Mouse (Mus musculus) ES-E14 (cell line): ENCODE data around the gene Erf. TPM values are rescaled to one million over a fixed set of nuclear protein-coding genes. Genes with fewer than 3 reads are reported as not detected.

ENCODE experiments used
- DNase-seq: peaks from one replicate; pipeline ENCODE4 v3.0.0-alpha.2; 2013; ENCODE audit warnings: low read depth, low spot score
- H3K27ac ChIP-seq: 2 replicates; pipeline ENCODE4 v1.5.1; 2012; ENCODE audit warnings: low read depth, mild to moderate bottlenecking, low read length, moderate library complexity, mixed read lengths; ENCODE audit not compliant: poor library complexity, insufficient read depth, severe bottlenecking
- H3K36me3 ChIP-seq: 2 replicates; pipeline ENCODE4 v1.6.1; 2012; ENCODE audit warnings: mild to moderate bottlenecking, low read length, moderate library complexity, mixed read lengths; ENCODE audit not compliant: control insufficient read depth, poor library complexity, insufficient read depth, severe bottlenecking
- H3K4me1 ChIP-seq, 2 experiments: fragments of 150-350 bp in 1 of 2; sonication (generic) in 1 of 2; 2 replicates each; pipeline ENCODE4 v1.6.1; 2012; ENCODE audit warnings: low read length in 2 of 2, mild to moderate bottlenecking in 1 of 2, mixed read lengths in 1 of 2; ENCODE audit not compliant: control insufficient read depth in 2 of 2, insufficient read depth in 2 of 2, poor library complexity in 1 of 2
- H3K4me3 ChIP-seq, 2 experiments: fragments of 150-350 bp in 1 of 2; sonication (generic) in 1 of 2; 2 replicates each; pipeline ENCODE4 v1.5.1; 2012; ENCODE audit warnings: low read length in 2 of 2, low read depth in 1 of 2, mild to moderate bottlenecking in 1 of 2, mixed read lengths in 1 of 2; ENCODE audit not compliant: insufficient read depth in 1 of 2, poor library complexity in 1 of 2, severe bottlenecking in 1 of 2
- H3K9ac ChIP-seq: 2 replicates; pipeline ENCODE4 v1.6.1; 2012; ENCODE audit warnings: low read depth, mild to moderate bottlenecking, low read length, mixed read lengths; ENCODE audit not compliant: poor library complexity, insufficient read depth, severe bottlenecking
- H3K9me3 ChIP-seq: fragments of 150-350 bp; sonication (generic); 2 replicates; pipeline ENCODE4 v1.6.1; 2012; ENCODE audit warnings: low read depth, mild to moderate bottlenecking, low read length; ENCODE audit not compliant: control insufficient read depth, insufficient read depth
- CHD2 ChIP-seq: IDR thresholded peaks from 2 replicates; pipeline ENCODE4 v1.6.1; 2014; ENCODE audit warnings: mild to moderate bottlenecking, low read depth, low read length, inconsistent platforms
- HCFC1 ChIP-seq: IDR thresholded peaks from 2 replicates; pipeline ENCODE4 v1.6.1; 2012; ENCODE audit warnings: low read length, inconsistent platforms, borderline replicate concordance; ENCODE audit not compliant: insufficient read depth
- MAFK ChIP-seq: IDR thresholded peaks from 2 replicates; pipeline ENCODE4 v1.6.1; 2014; ENCODE audit warnings: mild to moderate bottlenecking, low read depth, low read length, inconsistent platforms; ENCODE audit not compliant: insufficient read depth
- ZC3H11A ChIP-seq: IDR thresholded peaks from 2 replicates; pipeline ENCODE4 v1.6.1; 2012; ENCODE audit warnings: low read depth, mild to moderate bottlenecking, inconsistent platforms, low read length, borderline replicate concordance
- ZNF384 ChIP-seq: IDR thresholded peaks from 2 replicates; pipeline ENCODE4 v1.6.1; 2012; ENCODE audit warnings: low read depth, low read length, inconsistent platforms
- in situ Hi-C, 2 experiments: fragments of 600-800 bp; cut with MboI; formaldehyde crosslinking; loops; one replicate each; pipeline ENCODE4 v1.15.1; 2025; ENCODE audit warnings: low sequenced_read_pairs in 2 of 2, inconsistent platforms in 1 of 2; ENCODE audit not compliant: unreplicated experiment in 2 of 2
- total RNA-seq: library from RNA; depleted of rRNA; stranded (reverse); fragments of 300-350 nt; gene quantifications from 2 replicates; pipeline ENCODE4 v1.2.3, GENCODE M21; 2012

Gene Erf
- total RNA-seq, 1 experiment: 87.1 TPM

- Histone ChIP-seq H3K36me3 (no peaks in the 10 kb centered on the region), H3K4me1 (peaks cover 12 to 53% of the 10 kb centered on the region in 2 experiments), H3K9me3 (no peaks in the 10 kb centered on the region), H3K4me3 (peak overlapping the region in 1 of 2 experiments; percentile 77; a peak in 1 of 4 replicates), H3K9ac (no peak overlapping the region), H3K27ac (no peak overlapping the region)
- TF ChIP-seq ZNF384 (peak; percentile 36; the same call in 1 of the 2 replicates), MAFK (no peak), ZC3H11A (no peak), CHD2 (no peak), HCFC1 (no peak)
- DNase-seq: no peak
- in situ Hi-C loops: no loop called here
These were observed 19.1 kb upstream of the Erf start for GRCm38 (mm10) chr7:25269545-25270271.

GRCm38 (mm10) chr7:25269029-25269428, 18.5 kb upstream of the Erf start:
- peak overlapping the region; percentile 80 for H3K9ac ChIP-seq
- H3K9me3 ChIP-seq: no peaks in the 10 kb centered on the region
- TF ChIP-seq HCFC1 (no peak), ZNF384 (no peak), MAFK (no peak), ZC3H11A (no peak), CHD2 (no peak)
- H3K36me3 ChIP-seq: no peaks in the 10 kb centered on the region
- in situ Hi-C loops: no loop called here
- peak overlapping the region; percentile 77 to 82 for H3K4me3 ChIP-seq
- DNase-seq: no peak
- H3K4me1 ChIP-seq: peaks cover 14 to 53% of the 10 kb centered on the region in 2 experiments
- H3K27ac ChIP-seq: peak overlapping the region; percentile 64; the same call in 1 of the 2 replicates

GRCm38 (mm10) chr7:25268588-25268987, 18.0 kb upstream of the Erf start:
- H3K4me1 ChIP-seq: peaks cover 16 to 54% of the 10 kb centered on the region in 2 experiments

GRCm38 (mm10) chr7:25267751-25268463, 17.3 kb upstream of the Erf start:
- H3K4me3 ChIP-seq: peak overlapping the region; percentile 82 to 93
- TF ChIP-seq CHD2 (peak; percentile 98), HCFC1 (peak; percentile 97), MAFK (no peak), ZNF384 (peak; percentile 90), ZC3H11A (no peak)
- in situ Hi-C loops: no loop called here
- DNase-seq: peak; percentile 99
- H3K9me3 ChIP-seq: no peaks in the 10 kb centered on the region
- peak overlapping the region; percentile 92 for H3K27ac ChIP-seq
- peak overlapping the region; percentile 94 for H3K9ac ChIP-seq
- no peaks in the 10 kb centered on the region for H3K36me3 ChIP-seq
- H3K4me1 ChIP-seq: peaks cover 18 to 50% of the 10 kb centered on the region in 2 experiments

More at GRCm38 (mm10) chr7:25268588-25268987, 18.0 kb upstream of the Erf start:
- Histone ChIP-seq H3K27ac (peak overlapping the region; percentile 64; the same call in 1 of the 2 replicates), H3K9me3 (no peaks in the 10 kb centered on the region), H3K4me3 (peak overlapping the region; percentile 77 to 82), H3K36me3 (no peaks in the 10 kb centered on the region), H3K9ac (peak overlapping the region; percentile 80)
- DNase-seq: no peak
- TF ChIP-seq ZC3H11A: no peak
- no peak for TF ChIP-seq HCFC1
- TF ChIP-seq ZNF384: no peak
- TF ChIP-seq MAFK: no peak
- no peak for TF ChIP-seq CHD2
- in situ Hi-C loops: no loop called here
